Mouse (Mus musculus): ENCODE data around the gene Gm11627.
"Not testable (repeated sequence)": the region's sequence is repeated elsewhere in the genome, so short reads cannot be mapped to it uniquely, and the experiment has no call there.

Gm11627 gene

DNA sequence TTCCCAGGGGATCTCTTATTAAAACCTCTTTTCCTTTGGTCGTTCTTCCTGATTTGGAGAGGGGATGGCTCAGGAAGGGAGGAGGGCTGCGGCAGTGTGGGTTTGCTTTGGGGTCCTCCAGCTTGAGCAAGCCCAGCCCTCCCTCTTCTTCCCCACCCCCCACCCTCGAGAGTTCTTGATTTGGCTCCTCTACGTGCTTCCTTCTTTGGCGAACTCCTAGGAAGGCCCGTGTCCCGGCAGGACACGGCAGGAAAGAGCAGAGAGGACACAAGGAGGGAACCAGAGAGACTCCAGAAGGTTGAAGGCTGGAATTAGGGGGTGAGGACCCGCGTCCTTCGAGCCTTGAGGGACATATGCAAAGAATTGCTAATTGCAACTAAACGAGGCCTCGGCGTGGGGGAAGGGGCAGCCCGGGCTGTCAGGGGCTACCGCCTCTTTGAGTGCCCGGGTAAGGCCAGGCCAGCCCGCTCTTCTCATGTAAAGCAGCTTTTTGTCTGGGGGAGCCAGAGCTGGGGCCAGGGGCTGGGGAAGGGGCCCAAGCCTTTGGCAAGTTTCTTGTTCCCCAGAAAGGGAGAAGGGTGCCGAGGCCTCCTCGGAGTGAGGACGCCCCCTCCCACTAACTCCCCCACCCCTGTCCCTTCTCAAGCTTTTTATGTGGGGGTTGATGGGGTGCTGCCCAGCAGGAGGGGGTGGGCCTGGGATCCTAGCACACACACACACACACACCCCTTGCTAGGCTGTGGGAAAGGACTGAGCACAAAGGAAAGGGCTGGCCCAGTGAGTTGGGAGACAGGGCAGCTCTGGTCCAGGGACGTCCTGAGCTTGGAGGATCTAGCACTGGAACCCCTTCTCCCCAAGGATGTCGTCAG lies at the start of gene Gm11627:
TSS of gene Gm11627 (minus strand) at position 297 of the 869 bp plus-strand sequence.
- DNase-seq (ENCODE audit: low spot score) = no peak

DNA sequence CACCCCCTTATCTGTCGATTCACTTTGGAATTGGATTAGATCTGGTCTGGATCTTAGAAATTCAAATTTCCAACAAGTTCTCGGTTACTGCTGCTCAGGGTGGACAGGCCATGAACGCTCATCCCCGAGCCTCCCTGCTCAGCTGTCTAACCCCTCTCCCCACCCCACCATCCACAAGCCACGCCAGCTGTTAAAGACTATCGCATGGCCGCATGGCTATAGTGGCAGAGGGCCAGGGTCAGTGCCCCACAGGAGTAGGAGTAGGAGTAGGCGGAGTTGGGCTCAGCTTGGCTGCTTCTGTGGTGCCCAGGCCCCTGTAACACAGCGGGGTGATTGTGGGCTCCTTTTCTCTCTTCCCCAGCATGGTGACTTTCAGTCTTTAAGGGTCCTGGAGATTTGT lies 49.3 kb upstream of the Gm11627 start:
- no peak for DNase-seq (ENCODE audit: low spot score)

DNA sequence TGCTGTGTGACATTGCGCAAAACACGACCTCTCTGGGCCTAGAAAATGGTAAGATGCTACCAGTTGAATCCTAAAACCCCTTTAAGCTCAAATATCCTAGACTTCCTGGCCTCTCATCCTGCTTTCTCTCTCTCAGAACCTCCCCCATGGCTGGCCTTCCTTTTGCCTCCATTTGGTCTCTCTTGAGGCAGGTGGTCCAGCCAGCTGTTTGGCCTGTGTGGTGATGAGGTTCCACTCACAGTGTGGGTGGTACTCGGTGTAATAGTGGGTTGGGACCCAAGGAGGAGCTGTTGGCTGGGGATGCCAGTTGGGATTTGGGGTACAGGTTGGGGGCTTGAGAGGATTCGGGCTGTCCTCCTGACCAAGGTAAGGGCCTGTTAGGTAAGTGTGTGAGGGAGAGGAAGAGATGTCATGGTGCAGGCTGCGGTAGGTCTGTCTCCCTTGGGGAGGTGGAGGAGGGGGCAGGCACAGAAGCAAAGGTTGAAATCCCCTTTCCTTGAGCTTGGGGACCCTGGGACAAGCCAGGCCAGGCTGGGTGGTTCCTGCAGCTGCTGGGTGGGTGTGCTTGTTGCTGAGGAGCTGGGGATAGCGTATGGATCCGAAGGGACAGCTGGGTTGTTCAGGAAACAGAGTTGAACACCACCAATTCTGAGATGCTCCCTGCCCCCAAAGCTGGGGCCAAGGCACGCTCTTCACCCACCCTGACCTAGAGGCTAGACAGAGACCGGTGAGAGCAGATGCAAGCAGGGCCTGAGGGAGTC lies 48.1 kb upstream of the Gm11627 start:
- DNase-seq (ENCODE audit: low spot score) = no peak

DNA sequence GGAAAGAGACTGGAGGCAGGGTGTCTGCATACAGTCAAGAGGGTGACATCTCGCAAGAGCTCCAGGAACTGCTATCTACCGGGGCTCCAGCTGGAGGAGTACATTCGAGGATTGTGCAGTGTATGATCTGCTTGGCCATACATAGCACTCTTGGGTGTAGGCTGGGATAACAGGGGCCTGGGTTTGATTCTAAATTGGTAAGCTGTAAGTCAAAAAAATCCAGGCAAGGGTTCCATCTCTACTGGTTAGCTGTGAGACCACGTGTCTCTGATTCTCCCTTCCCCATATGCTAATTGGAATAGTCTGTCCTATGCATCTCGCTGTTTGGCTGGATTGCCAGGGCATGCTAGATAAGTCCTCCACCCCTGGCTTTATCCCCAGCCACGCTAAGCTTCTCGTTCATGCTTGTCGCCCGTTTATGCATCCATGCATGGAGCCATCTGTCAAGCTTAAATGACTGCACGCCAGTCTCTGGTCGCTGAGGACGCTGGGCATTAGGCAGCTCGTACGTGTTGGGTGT lies 45.7 kb upstream of the Gm11627 start:
- no peak for DNase-seq (ENCODE audit: low spot score)

DNA sequence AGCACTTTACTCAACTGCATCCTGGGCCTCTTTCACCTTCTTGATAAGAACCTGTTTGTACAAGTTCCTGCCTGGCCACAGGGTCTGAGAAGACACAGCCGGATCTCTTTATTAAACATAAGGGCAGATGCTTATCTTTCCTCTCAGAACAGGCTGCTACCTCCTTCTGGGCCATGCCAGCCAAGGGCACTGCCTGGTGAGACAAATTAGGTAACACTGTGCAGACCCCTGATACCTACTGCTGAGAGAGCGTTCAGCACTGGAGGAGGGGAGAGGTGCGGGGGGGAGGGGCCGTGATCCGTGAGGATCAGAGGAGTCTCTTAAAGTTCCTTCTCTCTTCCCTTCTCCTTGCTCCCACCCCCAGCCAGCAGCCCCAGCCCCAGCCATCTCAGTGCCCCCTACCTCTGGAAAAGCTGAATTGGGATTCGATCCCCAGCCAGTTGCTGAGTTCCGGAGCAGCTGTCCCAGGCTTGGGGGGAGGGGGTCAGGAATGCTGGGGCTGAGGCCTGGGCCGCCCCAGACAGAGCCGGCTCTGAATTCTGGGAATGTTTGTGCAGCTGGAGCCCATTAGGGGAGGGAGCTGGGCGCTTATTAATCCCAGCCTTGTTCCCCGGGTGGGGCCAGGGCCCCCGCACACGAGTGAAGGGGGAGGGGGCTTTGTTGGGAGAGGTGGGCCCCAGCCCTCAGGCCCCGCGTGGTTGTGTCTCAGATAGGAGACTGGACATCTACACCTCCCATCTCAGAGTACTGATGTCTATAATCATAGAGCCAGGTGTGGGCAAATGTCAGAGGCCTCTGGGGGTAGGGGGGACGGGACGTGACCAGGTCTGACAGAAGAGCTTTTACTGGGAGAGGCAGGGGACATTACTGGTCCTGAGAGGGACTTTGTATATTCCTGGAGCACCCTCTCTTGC lies 44.9 kb upstream of the Gm11627 start:
- no peak for DNase-seq (ENCODE audit: low spot score)

DNA sequence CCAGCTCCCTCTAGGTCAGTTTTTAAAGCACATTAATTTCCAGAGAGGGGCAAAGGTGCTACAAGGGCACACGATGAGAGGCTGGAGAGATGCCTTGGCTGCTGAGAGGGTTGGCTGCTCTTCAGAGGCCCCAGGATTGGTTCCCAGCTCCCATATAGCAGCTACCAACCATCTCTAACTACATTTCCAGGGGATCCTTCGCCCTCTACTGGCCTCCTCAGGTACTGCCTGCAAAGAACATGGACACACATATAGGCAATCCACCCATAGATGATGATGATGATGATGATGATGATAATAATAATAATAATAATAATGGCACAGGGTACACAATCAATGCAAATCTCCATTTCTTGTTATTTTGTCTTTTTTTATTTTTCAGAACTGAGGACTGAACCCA lies 40.2 kb upstream of the Gm11627 start:
- DNase-seq (ENCODE audit: low spot score) = no peak

DNA sequence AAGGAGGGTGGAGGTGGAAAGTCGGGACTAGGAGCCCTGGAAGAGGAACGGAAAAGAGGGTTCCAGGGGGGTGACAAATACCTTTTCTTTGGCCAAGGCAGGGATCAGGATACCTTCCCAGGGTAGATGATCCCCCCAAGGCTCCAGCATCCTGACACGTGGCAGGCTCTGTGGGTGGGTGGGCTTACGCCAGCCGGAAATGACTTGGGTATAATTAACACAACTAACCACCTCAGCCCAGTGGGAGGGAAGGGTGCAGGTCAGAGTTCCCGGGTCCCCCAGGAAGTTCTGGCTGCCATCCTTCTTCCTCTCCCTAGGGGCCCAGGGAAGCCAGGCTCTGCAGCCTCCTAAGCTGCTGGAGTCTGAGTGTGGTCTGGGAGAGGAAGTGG lies 32.0 kb upstream of the Gm11627 start:
- no peak for DNase-seq (ENCODE audit: low spot score)

DNA sequence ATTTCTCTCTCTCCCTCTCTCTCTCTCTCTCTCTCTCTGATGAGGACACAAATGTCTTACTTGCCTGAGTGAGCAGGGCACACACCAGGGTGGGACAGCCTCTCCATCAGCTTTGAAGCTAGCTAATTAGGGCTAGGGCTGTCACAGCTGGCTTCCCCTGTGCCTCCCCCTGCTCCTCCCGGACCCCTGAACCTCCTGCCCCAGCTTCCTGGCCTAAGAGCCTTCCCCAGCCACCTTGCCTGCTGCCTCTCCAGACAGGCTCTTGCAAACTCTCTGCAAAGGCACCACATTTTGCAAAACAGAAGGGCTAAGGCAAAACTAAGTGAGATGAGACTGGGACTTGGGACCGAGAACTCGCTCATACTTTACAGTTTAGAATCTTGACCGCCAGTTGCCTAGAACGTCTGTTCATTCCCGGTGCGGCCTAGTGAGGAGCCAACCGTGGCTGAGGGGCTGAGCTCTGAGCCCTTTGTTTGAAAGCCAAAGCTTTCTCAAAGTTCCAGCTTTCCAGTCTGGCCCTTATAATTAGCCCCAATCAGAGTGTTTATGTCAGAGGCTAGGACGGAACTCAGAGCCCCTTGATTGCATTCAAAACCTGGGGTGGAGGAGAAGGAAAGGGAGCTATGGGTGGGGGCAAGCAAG lies 31.5 kb upstream of the Gm11627 start:
- no peak for DNase-seq (ENCODE audit: low spot score)

DNA sequence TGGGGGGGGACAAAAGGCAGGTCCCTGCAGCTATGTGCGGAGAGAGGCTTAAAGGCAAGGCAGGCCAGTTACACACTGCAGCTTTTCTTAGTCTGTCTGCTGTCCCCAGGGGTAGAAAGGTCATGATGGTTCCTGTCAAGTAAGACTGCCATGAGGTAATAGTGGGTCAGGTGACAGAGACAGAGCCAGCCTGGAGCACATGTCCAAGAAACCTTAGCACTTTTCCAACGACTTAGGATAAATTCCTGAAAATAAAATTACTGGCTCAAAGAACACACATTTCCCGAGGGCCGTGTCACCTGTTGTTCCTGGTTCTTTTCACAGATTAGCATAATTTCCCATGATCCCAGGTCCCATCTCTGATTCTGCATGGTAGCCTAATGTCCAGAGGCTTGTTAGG lies 31.0 kb upstream of the Gm11627 start:
- no peak for DNase-seq (ENCODE audit: low spot score)

DNA sequence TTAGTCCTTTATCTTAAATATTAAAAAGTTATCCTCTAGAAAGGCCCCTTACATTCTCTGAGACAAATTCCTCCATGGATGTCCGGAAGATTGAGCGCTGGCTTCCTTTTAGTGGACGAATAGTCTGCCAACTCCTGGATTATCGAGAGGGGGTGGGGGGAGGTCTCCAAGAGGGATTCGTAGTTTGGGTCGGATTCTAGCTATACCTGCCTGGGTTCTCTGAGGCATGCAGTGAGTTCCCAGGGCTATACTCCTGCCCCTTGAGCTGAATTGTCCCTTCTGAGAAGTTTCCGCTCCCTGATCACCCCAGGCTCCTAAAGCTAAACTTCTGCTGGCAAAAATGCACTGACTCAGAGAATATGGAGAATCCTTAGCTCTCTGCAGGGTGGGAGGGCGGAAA lies 30.2 kb upstream of the Gm11627 start:
- no peak for DNase-seq (ENCODE audit: low spot score)

DNA sequence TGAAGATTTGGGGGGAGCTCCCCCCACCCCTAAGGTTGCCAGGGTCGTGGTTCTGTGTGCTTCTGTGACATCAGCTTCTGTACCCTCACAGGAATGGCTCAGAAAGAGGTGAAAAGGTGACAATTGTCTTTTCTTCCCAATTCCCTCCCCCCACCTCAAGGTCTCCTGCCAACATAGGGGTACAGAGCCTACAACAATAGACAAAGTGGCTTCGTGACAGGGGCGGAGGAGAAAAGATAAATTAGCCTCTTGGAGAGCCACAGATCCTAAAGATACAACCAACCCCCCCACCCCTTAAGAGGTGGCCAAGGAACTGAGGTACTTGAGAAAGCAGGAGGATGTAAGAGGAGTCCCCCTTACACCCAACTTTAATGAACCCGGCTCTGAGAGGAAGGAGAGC lies 29.4 kb upstream of the Gm11627 start:
- no peak for DNase-seq (ENCODE audit: low spot score)

DNA sequence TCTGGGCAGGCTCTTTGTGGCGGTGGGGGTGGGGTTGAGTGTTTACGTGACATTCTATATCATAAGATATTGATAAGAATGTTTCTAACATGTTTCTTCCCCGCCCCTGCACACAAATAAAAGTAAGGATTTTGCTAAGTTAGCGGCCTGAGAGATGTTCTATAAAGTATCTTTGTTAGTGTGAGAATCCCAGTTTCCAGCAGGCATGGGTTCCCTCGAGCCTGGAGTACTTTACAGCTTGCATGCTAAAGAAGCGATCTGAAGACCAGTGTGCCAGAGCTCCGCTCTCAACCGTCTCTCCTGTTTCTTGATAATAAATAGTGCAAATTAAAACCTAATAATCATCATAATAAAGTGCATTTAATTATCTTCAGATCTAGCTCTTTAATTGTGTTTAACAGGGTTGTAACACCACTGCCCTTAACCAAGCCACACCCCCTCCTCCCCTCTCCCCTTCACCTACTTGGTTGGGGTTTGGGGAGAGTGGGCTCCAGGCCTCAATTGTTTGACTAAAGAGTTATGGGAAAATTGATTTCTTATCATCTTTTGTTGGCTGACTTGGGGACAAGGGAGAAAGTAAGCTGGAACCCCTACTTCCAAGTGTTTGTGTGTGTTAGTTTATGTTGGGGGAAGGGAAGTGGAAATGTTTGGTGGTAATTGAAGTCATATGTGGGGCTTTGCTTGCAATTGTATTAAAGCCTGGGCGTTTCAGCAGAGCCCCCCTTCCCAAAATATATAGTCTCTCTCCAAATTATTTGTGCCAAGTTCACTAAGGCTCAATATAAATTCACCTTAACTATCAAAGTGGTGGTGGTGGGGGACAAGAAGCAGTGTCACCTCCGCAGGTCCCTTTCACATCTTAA lies 28.7 kb upstream of the Gm11627 start:
- no peak for DNase-seq (ENCODE audit: low spot score)

DNA sequence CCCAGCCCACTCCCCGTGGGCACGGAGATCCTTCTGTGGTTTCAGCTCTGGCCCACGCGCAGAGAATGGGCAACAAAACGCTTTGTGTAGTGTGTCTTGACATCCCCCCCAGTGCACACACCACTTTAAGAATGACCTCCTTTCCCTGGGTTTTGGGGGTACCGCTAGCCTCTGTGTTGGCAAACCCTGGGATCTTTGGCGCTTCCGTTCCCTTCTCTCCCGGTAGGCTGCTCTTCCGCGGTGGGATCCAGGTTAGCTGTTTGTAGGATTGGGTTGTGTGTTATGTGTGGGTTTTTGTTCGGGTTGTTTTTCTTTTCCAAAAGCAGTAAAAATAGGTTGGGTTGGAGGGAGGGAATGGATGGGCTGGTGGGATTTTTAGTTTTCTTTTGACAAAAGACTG lies 27.9 kb upstream of the Gm11627 start:
- DNase-seq (ENCODE audit: low spot score) = not testable (repeated sequence)

DNA sequence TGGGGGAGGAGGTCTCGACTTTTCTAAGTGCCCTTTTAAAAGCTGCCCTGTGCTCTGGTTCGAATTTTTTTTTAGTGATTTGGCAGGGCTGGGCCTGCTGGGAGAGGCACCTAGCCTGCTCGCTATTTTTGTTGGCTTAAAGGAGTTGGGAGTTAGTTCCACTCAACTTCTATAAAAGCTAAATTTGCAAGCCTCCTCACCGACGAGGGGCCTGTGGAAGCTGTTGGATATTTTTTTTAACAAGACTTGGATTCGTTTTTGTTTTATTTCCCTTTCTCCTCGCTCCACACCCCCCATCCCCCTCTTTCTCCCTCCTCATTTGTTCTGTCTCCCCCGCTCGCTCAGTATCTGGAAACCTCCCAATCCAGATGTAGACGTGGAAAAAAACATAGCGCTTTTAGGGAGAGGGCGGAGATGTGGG lies 27.5 kb upstream of the Gm11627 start:
- no peak for DNase-seq (ENCODE audit: low spot score)

DNA sequence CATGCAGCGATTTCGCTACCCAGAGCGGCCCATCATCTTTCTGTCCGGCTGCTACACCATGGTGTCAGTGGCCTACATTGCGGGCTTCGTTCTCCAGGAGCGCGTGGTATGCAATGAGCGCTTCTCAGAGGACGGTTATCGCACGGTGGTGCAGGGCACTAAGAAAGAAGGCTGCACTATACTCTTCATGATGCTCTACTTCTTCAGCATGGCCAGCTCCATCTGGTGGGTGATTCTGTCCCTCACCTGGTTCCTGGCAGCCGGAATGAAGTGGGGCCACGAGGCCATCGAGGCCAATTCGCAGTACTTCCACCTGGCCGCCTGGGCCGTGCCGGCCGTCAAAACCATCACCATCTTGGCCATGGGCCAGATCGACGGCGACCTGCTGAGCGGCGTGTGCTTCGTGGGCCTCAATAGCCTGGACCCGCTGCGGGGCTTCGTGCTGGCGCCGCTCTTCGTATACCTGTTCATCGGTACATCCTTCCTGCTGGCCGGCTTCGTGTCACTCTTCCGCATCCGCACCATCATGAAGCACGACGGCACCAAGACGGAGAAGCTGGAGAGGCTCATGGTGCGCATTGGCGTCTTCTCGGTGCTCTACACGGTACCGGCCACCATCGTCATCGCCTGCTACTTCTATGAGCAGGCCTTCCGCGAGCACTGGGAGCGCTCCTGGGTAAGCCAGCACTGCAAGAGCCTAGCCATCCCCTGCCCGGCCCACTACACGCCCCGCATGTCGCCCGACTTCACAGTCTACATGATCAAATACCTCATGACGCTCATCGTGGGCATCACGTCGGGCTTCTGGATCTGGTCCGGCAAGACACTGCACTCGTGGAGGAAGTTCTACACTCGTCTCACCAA lies 26.5 kb upstream of the Gm11627 start:
- no peak for DNase-seq (ENCODE audit: low spot score)

DNA sequence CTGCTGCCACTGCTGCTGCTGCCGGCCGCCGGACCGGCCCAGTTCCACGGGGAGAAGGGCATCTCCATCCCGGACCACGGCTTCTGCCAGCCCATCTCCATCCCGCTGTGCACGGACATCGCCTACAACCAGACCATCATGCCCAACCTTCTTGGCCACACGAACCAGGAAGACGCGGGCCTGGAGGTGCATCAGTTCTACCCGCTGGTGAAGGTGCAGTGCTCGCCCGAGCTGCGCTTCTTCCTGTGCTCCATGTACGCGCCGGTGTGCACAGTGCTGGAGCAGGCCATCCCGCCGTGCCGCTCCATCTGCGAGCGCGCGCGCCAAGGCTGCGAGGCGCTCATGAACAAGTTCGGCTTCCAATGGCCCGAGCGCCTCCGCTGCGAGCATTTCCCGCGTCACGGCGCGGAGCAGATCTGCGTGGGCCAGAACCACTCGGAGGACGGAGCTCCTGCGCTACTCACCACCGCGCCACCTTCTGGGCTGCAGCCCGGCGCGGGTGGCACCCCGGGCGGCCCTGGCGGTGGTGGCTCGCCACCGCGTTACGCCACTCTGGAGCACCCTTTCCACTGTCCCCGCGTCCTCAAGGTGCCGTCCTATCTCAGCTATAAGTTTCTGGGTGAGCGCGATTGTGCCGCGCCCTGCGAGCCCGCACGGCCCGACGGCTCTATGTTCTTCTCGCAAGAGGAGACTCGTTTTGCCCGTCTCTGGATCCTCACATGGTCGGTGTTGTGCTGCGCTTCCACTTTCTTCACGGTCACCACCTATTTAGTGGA lies 25.7 kb upstream of the Gm11627 start:
- DNase-seq (ENCODE audit: low spot score) = no peak

DNA sequence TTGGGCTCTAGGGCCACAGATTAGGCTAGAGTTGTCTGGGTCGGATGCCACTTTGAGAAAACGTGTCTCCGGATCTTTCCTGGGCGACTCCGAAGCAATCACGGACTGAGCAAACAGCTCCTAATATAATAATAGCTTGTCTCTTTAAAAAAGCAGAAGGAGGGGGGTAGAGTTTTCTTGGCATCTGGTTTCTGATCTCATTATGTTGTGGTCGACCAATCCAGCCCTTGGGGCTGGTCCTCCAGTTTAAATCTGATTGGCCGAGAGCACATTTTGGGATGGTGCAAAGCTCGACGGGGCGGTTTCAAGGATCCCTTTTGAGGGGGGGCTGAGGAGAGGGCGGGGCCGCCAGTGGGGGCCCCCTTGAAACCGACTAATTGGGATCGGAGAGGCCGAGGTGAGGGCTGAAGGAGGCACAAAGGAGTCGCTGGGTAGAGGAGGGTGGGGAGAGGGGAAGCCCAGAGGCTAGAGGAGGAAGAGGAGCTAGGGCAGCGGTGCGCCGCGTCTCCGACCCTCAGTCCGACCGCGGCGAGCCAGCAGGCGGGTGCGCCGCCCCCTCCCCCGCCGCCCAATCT lies 24.8 kb upstream of the Gm11627 start, which contains the start of gene Fzd2:
TSS of gene Fzd2 (plus strand) at position 387 of the 575 bp plus-strand sequence.
- peak; percentile 56 for DNase-seq (ENCODE audit: low spot score)

DNA sequence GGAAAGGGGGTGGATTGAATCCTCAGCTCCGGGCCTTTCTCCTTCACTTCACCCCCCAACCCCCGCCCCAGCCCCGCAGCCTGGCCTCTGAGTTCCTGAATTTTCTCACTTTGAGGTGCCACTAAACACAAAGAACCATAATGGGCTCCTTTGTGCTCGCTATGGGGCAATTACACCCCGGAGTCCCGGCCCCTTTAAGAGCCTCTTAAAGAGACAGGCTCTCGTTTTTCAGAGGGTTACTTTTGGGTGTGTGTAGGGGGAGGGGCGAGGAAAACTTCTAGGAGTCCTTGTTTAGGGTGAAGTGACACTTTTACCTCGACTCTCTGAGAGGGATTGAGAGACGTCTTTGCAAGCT lies 24.2 kb upstream of the Gm11627 start:
- no peak for DNase-seq (ENCODE audit: low spot score)
